Mouse (Mus musculus) forebrain, embryonic 11.5 days (tissue): ENCODE results near the gene Gm49366. TPM values are rescaled to one million over a fixed set of nuclear protein-coding genes. Genes with fewer than 3 reads are reported as not detected.
"Not testable (repeated sequence)": the region's sequence is repeated elsewhere in the genome, so short reads cannot be mapped to it uniquely, and the experiment has no call there.

Experiments used
- ATAC-seq: fragments of 200-750 bp; cut with Nextera tagmentation; replicated peaks from 2 replicates; pipeline ENCODE4 v1.8.0; 2017; ENCODE audit warnings: moderate TSS enrichment; ENCODE audit not compliant: low FRiP score
- DNase-seq: peaks from one replicate; pipeline ENCODE4 v3.0.0-alpha.2; 2017; ENCODE audit warnings: low spot score
- H3K27ac ChIP-seq: fragments of 300-500 bp; sonication (generic); 2 replicates; pipeline ENCODE4 v1.5.1; 2014; ENCODE audit warnings: low read depth, low read length
- H3K27me3 ChIP-seq: fragments of 300-500 bp; sonication (generic); 2 replicates; pipeline ENCODE4 v1.6.1; 2014; ENCODE audit warnings: mild to moderate bottlenecking, low read length, mixed read lengths; ENCODE audit not compliant: control insufficient read depth, insufficient read depth
- H3K36me3 ChIP-seq: fragments of 300-500 bp; sonication (generic); 2 replicates; pipeline ENCODE4 v1.6.1; 2014; ENCODE audit warnings: mild to moderate bottlenecking, low read length, moderate library complexity, mixed read lengths; ENCODE audit not compliant: control insufficient read depth, insufficient read depth
- H3K4me1 ChIP-seq: fragments of 300-500 bp; sonication (generic); replicated peaks from 2 replicates; pipeline ENCODE4 v1.6.1; 2014; ENCODE audit warnings: low read length, mixed read lengths; ENCODE audit not compliant: control insufficient read depth, insufficient read depth
- H3K4me2 ChIP-seq: fragments of 300-500 bp; sonication (generic); 2 replicates; pipeline ENCODE4 v1.6.1; 2014; ENCODE audit warnings: low read depth, mild to moderate bottlenecking, low read length, moderate library complexity, mixed read lengths; ENCODE audit not compliant: severe bottlenecking
- H3K4me3 ChIP-seq: fragments of 300-500 bp; sonication (generic); 2 replicates; pipeline ENCODE4 v1.5.1; 2014; ENCODE audit warnings: low read depth, low read length
- H3K9ac ChIP-seq: fragments of 300-500 bp; sonication (generic); 2 replicates; pipeline ENCODE4 v1.6.1; 2014; ENCODE audit warnings: low read length
- H3K9me3 ChIP-seq: fragments of 300-500 bp; sonication (generic); 2 replicates; pipeline ENCODE4 v1.6.1; 2016; ENCODE audit warnings: low read length, mixed read lengths; ENCODE audit not compliant: control insufficient read depth
- WGBS: fragments of 180-500 bp; shearing (Covaris S2); extraction: QIAGEN DNeasy Blood & Tissue Kit; methylation state at CpG from one replicate; pipeline ENCODE4 v1.1.7; 2014; 5-methylcytosine and 5-hydroxymethylcytosine counted together
- polyA plus RNA-seq: library from polyadenylated mRNA; unstranded; fragments of >200 nt; fragmentation: Nextera tagmentation; extraction: Ambion mirVana; gene quantifications from 2 replicates; pipeline ENCODE4 v1.2.1, GENCODE M21; 2014

Gm49366 gene
- polyA plus RNA-seq, 1 experiment from 2014 or later = not detected

- ATAC-seq (no peak), DNase-seq (no peak)
- Histone ChIP-seq H3K27ac (no peak overlapping the region), H3K9me3 (no peaks in the 10 kb centered on the region), H3K4me2 (no peak overlapping the region), H3K4me3 (no peak overlapping the region), H3K27me3 (no peaks in the 10 kb centered on the region), H3K4me1 (no peaks in the 10 kb centered on the region), H3K9ac (no peak overlapping the region), H3K36me3 (no peaks in the 10 kb centered on the region)
- WGBS = 44% methylated on average over 2 of the region's 2 CpGs
Measured at GRCm38 (mm10) chr12:84060946-84061345, 22.2 kb downstream of the Gm49366 start.

- Histone ChIP-seq H3K4me1 (no peaks in the 10 kb centered on the region), H3K9me3 (no peaks in the 10 kb centered on the region), H3K4me2 (no peak overlapping the region), H3K4me3 (no peak overlapping the region), H3K36me3 (no peaks in the 10 kb centered on the region), H3K27me3 (no peaks in the 10 kb centered on the region), H3K9ac (no peak overlapping the region), H3K27ac (no peak overlapping the region)
- DNase-seq (no peak), ATAC-seq (no peak)
- 93% methylated on average over 20 of the region's 20 CpGs for WGBS
Measured at GRCm38 (mm10) chr12:84062336-84062735, 23.6 kb downstream of the Gm49366 start.

- 71% methylated on average over 5 of the region's 5 CpGs for WGBS
- DNase-seq = no peak
- Histone ChIP-seq H3K36me3 (no peaks in the 10 kb centered on the region), H3K4me2 (no peak overlapping the region), H3K4me1 (no peaks in the 10 kb centered on the region), H3K27me3 (no peaks in the 10 kb centered on the region; the same call in 1 of the 2 replicates), H3K4me3 (no peak overlapping the region), H3K9ac (no peak overlapping the region), H3K9me3 (no peaks in the 10 kb centered on the region), H3K27ac (no peak overlapping the region)
- no peak for ATAC-seq
Measured at GRCm38 (mm10) chr12:84063228-84063627, 24.5 kb downstream of the Gm49366 start.

GRCm38 (mm10) chr12:84063833-84064232, 25.1 kb downstream of the Gm49366 start:
- Histone ChIP-seq H3K4me2 (no peak overlapping the region), H3K36me3 (no peaks in the 10 kb centered on the region), H3K4me1 (no peaks in the 10 kb centered on the region), H3K27ac (no peak overlapping the region), H3K9me3 (no peaks in the 10 kb centered on the region), H3K27me3 (peaks cover 5% of the 10 kb centered on the region), H3K9ac (no peak overlapping the region), H3K4me3 (no peak overlapping the region)
- DNase-seq = no peak
- no peak for ATAC-seq
- 83% methylated on average over 2 of the region's 2 CpGs for WGBS

GRCm38 (mm10) chr12:84064621-84065020, 25.9 kb downstream of the Gm49366 start:
- no peak overlapping the region for H3K27ac ChIP-seq
- WGBS = 75% methylated on average over 8 of the region's 8 CpGs
- DNase-seq (no peak), ATAC-seq (no peak)
- H3K4me1 ChIP-seq = no peaks in the 10 kb centered on the region; the same call in 1 of the 2 replicates
- H3K36me3 ChIP-seq = no peaks in the 10 kb centered on the region
- no peak overlapping the region for H3K4me2 ChIP-seq
- no peak overlapping the region for H3K9ac ChIP-seq
- no peaks in the 10 kb centered on the region for H3K9me3 ChIP-seq
- H3K4me3 ChIP-seq = no peak overlapping the region
- peaks cover 11% of the 10 kb centered on the region for H3K27me3 ChIP-seq

- no peak overlapping the region for H3K27ac ChIP-seq
- no peaks in the 10 kb centered on the region; the same call in 1 of the 2 replicates for H3K4me1 ChIP-seq
- peaks cover 14% of the 10 kb centered on the region for H3K27me3 ChIP-seq
- no peaks in the 10 kb centered on the region for H3K36me3 ChIP-seq
- DNase-seq = no peak
- ATAC-seq = no peak
- H3K9me3 ChIP-seq = no peaks in the 10 kb centered on the region
- no peak overlapping the region for H3K9ac ChIP-seq
- H3K4me3 ChIP-seq = no peak overlapping the region
- H3K4me2 ChIP-seq = no peak overlapping the region
- WGBS = 83% methylated on average over 4 of the region's 4 CpGs
Measured at GRCm38 (mm10) chr12:84067752-84068151, 29.0 kb downstream of the Gm49366 start.

- Histone ChIP-seq H3K27ac (no peak overlapping the region), H3K36me3 (no peaks in the 10 kb centered on the region), H3K4me3 (no peak overlapping the region), H3K27me3 (peaks cover 14% of the 10 kb centered on the region), H3K9ac (no peak overlapping the region), H3K4me2 (no peak overlapping the region), H3K9me3 (no peaks in the 10 kb centered on the region), H3K4me1 (no peaks in the 10 kb centered on the region; the same call in 1 of the 2 replicates)
- ATAC-seq (no peak), DNase-seq (no peak)
- WGBS = 58% methylated on average over 8 of the region's 8 CpGs
Measured at GRCm38 (mm10) chr12:84068296-84068695, 29.6 kb downstream of the Gm49366 start.

GRCm38 (mm10) chr12:84068986-84069385, 30.3 kb downstream of the Gm49366 start, which contains the start of gene Acot5:
Gene Acot5, plus strand, starts transcription at chr12:84069325.
- ATAC-seq = no peak
- peak within 1 kb of the TSS; percentile 31 for H3K4me3 ChIP-seq
- H3K4me2 ChIP-seq = peak within 1 kb of the TSS; percentile 63
- no peaks in the 10 kb centered on the region for H3K36me3 ChIP-seq
- H3K27ac ChIP-seq = no peak within 1 kb of the TSS
- H3K9me3 ChIP-seq = no peaks in the 10 kb centered on the region
- H3K4me1 ChIP-seq = no peaks in the 10 kb centered on the region; the same call in 1 of the 2 replicates
- no peak for DNase-seq
- H3K27me3 ChIP-seq = peaks cover 14% of the 10 kb centered on the region
- H3K9ac ChIP-seq = no peak within 1 kb of the TSS
- 59% methylated on average over 9 of the region's 9 CpGs for WGBS

GRCm38 (mm10) chr12:84069582-84069981, 30.8 kb downstream of the Gm49366 start:
- H3K4me1 ChIP-seq, DNase-seq, ATAC-seq, H3K9ac ChIP-seq, H3K27ac ChIP-seq, H3K36me3 ChIP-seq, H3K9me3 ChIP-seq: not testable (repeated sequence)
- 2% methylated on average over 38 of the region's 52 CpGs for WGBS
- peak overlapping the region; percentile 63 for H3K4me2 ChIP-seq
- H3K27me3 ChIP-seq = peaks cover 14% of the 10 kb centered on the region
- peak overlapping the region; percentile 31 for H3K4me3 ChIP-seq
